Mouse (Mus musculus) T-cell, adult 2 months (primary cell): ENCODE data around the gene Rbms3.

Experiments
- DNase-seq: peaks from one replicate; pipeline ENCODE4 v3.0.0; 2022; ENCODE audit warnings: low spot score

Rbms3 gene

DNA sequence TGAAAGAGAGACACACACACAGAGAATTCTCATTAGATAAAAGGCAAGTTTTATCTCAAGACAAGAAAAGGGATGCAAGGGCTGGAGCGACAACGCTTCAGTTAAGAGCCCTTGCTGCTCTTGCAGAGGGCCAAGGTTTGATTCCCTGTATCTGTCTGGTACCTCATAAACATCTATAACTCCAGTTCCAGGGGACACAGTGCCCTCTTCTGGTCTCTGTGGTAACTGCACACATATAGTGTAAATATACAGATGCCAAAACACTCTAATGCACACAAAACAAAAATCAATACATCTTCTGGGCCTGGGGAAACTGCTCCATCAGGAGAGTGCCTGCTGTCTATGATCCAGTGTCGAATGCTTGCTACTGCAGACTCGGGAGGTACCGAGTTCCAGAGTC is 145.3 kb downstream of the Rbms3 start:
- DNase-seq: no peak

DNA sequence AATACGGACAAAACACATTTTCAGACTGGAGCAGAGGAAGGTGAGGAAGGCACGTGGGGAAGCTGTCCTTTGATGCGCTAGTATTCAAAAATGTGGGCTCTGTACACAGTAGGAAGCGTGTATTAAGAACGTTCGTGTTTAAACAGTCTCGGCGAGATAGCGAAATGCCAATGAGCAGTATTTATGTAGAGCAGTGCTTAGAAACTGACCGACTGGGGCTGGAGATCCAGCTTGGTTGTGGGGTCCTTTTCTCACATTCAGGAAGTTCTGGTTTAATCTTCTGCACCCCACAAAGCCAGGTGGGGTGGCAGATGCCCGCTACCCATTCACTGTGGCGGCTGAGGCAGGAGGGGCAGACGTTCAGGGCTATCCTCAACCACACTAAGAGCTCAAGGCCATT is 153.0 kb downstream of the Rbms3 start:
- no peak for DNase-seq

DNA sequence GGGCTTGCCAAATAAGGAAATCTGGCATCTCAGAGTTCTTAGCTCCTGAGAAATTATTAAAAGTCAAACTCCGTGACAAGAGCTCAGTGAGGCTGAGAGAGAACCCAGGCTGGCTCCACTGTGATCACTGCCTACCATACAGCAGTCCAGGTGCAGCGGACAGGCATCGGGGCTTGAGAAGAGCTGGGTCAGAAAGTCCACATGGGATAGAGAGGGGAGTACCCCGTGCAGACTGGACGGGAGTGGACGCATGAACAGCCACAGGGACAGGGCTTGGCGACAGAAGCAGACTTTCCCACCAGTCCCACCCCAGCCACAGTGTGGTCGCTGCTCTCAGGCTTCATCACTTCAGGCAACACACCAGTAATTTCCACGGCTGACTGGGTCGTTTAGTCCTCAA is 176.9 kb downstream of the Rbms3 start:
- DNase-seq: no peak

DNA sequence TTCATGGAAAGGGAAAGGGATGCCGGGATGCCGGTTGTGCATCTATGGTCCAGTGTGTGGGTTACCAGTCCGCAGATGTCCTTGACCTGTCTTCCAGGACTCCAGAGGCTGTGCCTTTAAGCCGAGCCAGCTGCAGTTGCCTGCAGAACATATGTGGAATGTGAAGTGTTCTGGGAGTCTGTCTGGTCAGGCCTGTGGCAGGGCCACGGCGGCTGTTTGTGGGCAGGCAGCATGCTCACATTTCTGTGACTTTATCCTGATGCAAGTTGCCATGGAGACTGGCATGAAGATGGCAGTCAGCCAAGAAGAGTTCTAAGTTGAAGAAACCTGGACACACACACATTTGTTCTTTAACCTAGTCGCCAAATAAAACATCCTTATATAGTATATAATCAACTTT is 187.1 kb downstream of the Rbms3 start:
- DNase-seq: no peak

DNA sequence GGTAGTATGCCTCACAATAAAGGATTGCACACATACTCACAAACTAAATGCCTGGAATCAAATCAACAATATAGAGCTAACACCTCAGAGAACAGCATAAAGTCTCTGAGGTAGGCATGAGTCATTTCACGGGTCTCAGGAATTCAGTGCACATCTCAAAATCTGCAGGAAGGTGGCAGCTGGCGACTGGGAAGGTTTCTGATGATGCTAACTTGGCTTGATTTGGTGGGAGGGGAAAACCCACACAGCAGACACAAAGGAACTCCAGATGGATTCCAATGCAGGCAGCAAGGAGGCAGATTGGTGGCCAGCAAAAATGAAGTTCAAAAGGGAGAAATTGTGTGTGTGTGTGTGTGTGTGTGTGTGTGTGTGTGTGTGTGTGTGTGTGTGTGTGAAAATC is 193.9 kb downstream of the Rbms3 start:
- no peak for DNase-seq

DNA sequence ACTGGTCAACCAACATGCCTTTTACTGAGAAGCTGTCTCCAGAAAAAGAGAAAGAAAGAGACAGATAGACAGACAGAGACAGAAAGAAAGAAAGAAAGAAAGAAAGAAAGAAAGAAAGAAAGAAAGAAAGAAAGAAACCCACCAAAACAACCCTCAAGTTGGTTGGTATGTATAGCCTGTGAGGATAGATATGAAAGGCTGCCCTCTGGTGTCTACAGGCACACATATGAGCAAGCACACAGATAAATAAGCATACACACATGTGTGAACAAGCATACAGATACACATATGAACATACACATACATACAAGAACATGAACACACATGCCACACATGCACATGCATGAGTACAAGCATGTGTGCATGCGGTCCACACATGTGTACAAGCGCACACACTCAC is 199.0 kb downstream of the Rbms3 start:
- DNase-seq: no peak

DNA sequence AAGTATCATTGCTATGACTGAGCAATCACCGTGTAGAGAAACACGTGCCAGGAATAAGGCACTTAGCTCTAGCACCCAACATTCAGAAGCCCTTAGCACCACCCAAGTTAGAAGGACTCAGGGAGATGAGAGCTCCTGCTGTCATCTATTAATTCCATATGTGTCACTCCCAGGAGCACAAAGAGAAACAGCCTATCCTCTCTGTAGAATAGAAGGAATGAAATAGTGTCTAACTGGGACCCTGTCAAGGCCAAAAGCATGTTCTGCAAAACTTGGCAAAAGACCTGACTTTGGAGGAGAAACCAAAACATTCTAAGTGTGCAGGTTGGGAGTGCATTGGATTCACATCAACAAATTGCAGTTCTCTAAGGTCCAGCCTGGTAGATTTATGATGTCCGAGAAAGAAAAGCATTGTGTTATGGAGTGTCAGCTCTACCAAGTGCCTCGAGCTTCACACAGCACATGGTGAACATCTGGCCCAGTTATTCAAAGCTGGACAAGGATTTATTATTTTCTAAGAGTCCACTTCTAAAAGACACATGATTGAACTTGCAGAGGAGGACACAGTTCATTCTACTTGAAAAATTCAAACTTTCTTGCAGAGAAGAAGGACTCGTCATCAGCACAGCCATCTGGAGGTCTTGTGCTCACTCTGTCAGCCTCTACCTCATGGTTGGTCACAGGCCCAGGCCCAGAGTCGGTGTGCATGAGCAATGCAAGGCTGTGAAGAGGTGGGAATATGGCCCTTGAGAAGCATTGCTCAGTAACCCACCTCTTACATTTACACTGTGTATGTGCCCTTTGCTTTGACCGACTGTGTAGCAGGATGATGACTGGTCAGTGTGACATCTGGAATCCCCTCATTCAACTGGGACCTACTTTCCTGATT is 200.3 kb downstream of the Rbms3 start:
- no peak for DNase-seq

DNA sequence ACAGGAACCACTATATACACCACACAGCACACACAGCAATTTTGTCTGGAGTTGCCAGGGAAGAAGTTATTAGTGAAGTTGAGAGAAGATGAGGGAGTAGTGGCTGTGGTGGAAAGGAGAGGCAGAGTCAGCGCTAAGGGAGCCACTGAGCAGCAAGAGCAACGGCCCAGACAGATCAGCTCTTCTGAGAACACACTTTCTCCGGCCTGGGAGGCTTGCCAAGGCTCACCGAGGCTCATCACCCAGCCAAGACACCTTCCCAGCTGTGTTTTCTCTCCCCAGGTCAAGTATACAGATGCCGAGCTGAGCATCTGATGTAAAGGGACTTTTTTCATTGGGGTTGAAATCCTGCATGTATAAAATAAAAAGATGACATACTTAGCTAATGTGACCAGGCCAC is 206.5 kb downstream of the Rbms3 start:
- no peak for DNase-seq

DNA sequence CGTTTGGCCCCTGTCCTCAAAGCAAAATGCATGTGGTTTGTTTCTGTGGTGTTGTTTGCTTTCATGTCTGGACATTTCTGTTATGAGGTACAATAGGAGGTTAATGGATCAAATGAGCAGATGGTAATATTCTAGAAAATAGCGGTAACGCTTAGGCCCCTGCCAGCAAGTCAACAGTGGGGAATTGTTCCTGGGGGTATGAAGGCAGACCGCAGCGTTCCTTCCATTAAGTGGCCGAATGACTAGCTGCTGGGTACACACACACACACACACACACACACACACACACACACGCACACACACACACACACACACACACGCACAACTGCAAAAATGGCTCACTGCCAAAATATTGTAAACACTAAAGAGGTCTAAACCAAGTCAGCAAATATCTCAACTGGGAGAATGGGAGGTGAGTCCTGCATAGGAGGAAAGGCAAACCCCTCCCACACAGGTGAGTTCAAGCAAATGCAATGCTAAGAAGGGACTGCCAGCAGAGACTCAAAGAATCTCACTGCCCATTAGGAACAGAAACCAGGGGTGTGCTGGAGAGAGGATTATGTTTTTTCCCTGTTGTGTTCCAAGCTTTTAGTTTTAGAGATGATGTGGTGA is 209.7 kb downstream of the Rbms3 start:
- DNase-seq: no peak

DNA sequence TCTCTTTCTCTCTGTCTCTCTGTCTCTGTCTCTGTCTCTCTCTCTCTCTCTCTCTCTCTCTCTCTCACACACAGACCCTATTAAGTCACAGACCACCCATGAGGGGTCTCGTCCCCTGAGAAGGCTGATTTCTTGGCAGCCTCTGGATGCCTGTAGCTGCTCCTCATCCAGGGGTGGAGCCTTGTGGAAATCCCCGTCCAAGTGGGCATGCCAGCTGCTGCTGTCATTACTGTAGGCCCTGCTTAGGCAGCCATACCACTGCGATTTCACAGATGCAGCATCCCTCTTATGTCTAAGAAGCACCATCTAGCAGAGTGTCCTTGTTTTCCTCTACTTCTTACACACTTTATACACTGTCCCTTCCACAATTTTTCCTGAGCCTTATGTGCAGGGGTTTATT is 216.5 kb downstream of the Rbms3 start:
- DNase-seq: no peak

DNA sequence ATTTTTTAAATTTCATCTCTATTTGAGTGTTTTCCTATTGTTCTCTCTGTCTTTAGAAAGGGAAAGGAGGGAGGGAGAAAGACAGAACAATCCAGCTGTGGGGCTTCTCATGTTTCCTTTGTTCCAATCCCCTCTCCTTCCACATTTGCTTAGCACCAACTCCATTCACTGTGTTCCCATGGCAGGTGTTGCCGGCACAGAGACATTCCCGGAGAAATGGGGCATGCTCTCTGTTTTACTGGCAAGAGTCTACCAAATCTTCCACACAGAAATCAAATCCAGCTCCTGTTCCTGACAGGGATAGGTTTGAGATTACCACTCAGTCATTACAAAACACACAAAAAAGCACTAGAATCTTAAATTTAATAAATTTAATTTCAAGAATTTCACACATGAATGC is 217.1 kb downstream of the Rbms3 start:
- no peak for DNase-seq

DNA sequence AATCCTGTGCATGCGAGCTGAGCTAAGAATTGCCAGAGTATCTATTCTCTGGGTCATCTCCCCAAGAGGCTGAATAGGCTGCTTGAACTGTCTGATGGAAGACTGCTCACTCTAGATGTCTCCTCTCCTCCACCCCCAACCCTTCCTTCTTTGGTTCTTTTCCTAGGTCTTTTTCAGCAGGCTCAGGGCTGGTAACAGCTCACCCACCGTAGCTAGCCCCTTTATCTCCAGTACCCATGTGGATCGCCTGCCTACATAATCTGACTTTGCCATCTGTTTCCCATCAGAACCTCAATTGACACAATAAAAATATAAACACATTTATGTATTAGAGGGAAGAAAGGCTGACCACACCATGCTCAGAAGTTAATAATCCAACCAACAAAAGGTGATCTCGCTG is 225.1 kb downstream of the Rbms3 start:
- DNase-seq: no peak

DNA sequence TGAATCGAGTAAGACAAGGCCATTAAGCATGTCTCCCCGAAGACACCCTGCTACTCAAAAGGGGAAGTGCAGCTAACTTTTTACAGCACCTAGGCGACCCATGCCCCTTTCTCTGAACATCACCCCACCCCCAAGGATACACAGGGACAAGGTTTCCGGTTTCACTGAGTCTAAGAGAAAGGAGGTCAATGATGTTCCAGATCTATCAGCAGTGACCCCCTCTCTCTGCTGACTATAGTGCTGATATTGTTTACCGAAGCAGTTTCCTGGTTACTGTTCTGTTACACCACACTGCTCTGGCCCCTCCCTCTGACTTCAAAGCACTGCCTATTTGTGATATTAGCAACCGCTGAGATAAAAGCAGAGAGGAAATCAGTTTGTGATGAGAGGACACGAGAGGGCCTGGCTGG is 229.4 kb downstream of the Rbms3 start:
- DNase-seq: peak; percentile 15

DNA sequence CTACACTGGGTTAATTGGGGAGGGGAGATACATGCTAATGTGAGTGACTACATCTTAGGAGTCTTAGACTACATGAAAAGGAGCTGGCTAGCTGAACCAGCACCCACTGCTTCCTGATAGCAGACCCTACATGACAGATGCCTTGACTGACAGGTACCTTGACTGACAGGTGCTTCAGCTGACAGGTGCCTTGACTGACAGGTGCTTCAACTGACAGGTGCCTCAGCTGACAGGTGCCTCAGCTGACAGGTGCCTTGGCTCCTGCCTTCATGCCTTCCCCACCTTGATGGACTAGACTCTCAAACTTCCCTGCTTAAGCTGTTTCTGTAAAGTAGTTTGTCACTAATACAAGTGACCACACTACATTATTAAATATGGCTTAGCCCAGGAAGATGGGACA is 232.6 kb downstream of the Rbms3 start:
- no peak for DNase-seq

DNA sequence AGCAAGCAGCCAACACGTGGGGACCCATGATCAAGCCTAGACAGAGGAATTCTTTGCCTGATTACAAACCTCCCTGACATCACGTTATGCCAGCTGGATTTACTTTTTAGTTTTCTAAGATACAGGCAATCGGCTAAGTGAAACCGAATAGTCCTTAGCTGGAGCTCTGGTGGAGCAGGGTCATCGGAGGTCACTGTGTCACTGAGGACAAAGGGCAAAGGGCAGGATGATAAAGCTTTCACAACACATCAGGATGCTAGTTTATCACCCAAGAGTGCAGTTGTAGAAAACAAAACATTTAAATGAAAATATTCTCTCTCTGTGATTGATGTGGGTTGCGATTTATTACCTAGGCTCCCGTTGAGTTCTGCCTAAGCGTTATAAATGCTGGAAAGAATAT is 233.1 kb downstream of the Rbms3 start:
- no peak for DNase-seq

DNA sequence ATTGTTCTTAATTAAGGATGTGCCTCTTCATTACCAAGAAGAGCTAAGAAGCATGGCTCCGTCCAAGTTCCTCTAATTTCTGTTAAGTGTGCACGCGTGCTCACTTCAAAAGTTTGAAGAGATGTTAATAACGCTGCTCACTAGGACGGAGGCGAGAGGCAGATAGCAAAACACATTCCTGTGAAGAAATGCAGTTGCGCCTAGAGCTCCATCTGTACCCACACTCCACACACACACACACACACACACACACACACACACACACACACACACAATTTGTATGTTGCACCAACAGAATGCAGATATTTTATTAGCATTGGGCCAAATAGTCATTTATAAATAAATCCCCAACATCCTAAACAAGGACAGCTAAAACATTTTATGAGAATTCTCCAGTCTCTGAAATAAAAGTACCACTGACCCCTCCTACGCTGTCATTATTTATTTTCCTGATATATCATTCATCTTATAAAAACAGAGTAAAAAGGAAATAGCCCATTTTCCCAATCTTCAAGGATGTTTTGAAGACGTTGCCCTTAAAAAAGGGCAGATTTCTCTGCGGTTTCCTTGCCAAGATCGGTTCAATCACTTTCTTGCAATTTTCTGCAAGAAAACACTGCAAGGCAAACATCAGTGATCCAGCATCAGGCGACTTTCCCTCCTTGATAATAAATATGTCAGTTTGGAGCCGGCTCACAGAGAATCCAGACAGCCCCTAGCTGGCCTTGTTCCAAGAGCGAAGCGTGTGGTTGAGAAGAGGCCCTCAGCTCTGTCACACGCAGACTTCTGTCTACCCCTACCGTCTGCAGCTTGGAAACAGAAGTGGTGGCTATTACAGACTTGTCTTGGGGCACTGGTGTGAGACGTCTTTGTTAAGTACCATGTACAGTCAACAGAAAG is 235.8 kb downstream of the Rbms3 start:
- DNase-seq: no peak

DNA sequence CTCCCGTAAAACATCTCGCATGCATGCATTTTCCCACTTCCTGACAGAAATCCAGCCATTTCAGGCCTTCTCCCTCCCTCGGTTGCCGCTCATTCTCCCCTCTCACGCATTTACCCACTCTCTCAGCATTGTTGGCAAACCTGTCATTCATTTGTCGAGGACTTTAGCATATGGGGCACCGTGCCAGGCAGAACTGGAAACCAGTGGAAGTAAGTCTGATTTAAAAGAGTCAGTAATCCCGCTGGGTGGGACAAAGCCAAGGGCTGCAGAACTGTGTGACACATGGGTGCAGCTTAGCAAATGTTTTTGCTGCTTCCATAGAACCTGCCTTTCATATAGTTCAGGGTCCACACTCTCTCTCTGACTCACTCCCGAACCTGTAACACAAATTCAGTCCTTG is 241.7 kb downstream of the Rbms3 start:
- DNase-seq: no peak

DNA sequence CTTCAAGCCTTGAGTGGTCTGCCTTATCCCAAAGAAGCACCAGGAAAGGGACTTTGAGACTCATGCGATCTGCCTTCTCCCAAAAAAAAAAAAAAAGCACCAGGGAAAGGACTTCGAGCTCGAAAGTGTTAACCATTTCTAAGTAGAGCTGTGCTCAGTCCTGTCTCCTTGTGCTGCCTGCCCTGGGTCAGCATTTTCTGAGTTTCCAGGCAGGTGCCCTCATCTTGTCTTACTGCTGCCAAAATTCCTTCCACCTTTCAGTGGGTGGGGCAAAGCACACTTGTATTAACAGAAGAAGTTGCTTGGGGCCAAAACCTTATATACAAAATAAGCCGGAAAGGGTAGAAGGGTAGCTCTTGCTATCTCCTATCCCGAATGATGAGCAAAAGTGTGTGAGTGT is 248.8 kb downstream of the Rbms3 start:
- DNase-seq: no peak

DNA sequence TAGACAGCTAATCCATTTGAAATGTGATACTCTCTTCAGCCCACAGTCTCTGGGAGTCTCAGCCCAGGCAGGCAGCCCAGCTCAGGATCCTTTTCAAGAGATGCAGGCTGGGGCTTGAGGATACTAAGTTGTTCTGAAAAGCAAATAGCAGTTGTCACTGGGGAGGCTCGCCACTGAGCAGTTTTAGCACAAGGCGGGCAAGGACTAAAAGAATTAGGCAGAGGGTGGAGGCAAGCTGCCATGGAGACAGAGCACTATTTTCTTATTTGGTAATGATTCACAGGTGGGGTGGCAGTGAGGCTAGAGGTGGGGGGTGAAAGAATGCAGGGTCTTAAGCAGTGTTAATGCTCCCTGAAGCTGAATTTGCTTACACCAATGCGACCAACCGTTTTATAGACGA is 249.6 kb downstream of the Rbms3 start:
- DNase-seq: no peak

DNA sequence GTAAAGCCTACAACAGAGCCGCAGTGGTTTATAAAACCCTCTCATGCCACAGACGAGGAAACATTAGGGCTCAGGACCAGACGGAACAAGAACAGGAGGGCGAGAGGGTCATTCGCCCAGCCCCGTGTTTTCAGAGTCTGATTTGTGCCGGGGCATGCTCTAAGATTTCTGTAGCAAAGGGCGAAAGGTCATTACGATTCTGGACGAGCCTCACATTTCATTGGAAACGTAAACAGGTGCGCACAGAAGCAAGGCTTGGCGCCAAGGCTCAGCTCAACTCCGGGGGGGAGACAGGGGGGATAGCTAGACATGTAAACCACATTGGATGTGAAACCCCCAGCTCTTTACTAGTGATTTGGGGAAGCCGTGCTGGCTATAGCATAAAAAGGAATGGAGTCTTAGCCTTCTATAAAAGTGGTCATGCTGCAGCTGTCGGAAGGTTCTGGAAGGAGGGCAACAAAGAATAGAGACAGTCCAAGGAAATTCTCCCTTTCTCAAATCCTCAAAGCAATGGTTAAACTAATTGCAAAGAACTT is 250.2 kb downstream of the Rbms3 start:
- no peak for DNase-seq

DNA sequence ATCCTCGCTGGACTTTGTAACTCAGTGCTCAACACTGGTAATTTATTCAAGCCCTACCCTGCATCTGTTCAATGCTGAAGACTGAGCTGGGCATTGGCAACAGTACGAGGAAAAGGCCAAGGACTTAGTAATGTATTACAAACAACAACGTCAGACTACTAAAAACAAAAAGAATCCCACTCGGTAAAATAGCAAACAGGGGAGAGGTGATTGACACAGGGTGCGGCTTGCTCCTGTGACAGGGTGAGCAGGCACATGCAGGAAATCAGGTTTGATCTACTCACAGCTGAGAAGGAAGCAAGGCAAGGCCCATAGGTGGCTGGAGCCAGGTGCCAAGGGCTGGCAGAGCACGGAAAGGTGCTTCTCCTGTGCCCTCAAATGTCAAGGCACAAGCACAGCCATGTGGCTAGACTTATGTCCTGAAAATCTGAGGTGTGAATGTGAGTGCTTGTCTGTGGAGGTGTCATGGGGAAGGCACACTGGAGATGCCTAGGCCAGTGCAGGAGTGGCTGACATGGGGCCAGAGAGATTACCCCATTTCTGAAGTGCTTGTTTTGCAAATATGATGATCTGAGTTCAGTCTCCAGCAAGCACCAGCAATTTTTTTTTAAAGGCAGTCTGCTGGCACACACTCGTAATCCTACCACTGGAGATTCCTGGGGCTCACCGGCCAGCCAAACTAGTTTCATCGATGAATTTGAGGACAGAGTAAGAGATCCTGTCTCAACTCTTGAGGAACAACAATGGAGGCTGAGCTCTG is 251.4 kb downstream of the Rbms3 start:
- no peak for DNase-seq

DNA sequence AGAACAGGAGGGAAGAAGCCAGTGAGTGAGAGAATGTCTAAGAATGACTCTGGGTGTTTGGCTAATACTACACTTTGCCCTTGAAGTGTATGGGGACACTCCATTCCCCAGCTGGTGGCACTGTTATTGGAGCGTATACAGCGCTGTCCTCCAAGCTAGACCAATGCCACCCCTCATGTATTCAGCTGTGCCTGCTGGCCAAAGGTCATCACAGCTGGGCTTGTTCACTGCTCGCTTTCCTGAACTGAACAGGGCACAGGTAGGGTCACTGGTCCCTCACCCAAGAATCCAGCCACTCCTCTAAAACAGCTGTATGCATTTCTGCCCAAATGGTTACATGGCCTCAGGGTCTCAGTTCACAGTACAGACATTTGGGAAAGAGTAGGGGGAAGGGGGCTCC is 253.9 kb downstream of the Rbms3 start:
- DNase-seq: no peak
